Mouse (Mus musculus) megakaryocyte, adult 5-6 weeks (primary cell): ENCODE results near the gene Med14. TPM values are rescaled to one million over a fixed set of nuclear protein-coding genes. Genes with fewer than 3 reads are reported as not detected.

Experiments used
- ATAC-seq: 2 replicates; pipeline ENCODE4 v1.8.0; 2016; ENCODE audit warnings: mild to moderate bottlenecking, inconsistent platforms; ENCODE audit not compliant: poor library complexity, severe bottlenecking
- total RNA-seq, 2 experiments: library from RNA; stranded (forward) in 1 of 2; stranded (reverse) in 1 of 2; fragments of 153-499, 151-499 nt in 1 of 2; fragments of 221-1000, 200-1000 nt in 1 of 2; gene quantifications; 2 replicates each; pipeline versions ENCODE4 v1.2.3 to v1.2.4; 2015 to 2017

Med14 gene
- total RNA-seq (2015) = 72.2 and 73.8 TPM in 2 replicates
- total RNA-seq (2017) = 23.7 and 26.1 TPM in 2 replicates

GRCm38 (mm10) chrX:12761626-12762333 lies at the start of gene Med14:
Gene Med14, minus strand, starts transcription at chrX:12762073.
- peak; percentile 93 for ATAC-seq

GRCm38 (mm10) chrX:12800559-12800958 lies 38.7 kb upstream of the Med14 start:
- no peak for ATAC-seq

- ATAC-seq = no peak
Measured at GRCm38 (mm10) chrX:12794842-12795241, 33.0 kb upstream of the Med14 start.

GRCm38 (mm10) chrX:12791674-12792340 lies 29.9 kb upstream of the Med14 start:
- no peak for ATAC-seq

- ATAC-seq = no peak
Measured at GRCm38 (mm10) chrX:12773236-12773635, 11.4 kb upstream of the Med14 start.

- no peak for ATAC-seq
Measured at GRCm38 (mm10) chrX:12771561-12771960, 9.7 kb upstream of the Med14 start.

- ATAC-seq = no peak
Measured at GRCm38 (mm10) chrX:12768571-12768970, 6.7 kb upstream of the Med14 start.

- peak; percentile 40; the same call in 1 of the 2 replicates for ATAC-seq
Measured at GRCm38 (mm10) chrX:12766846-12767564, 5.1 kb upstream of the Med14 start.

GRCm38 (mm10) chrX:12763127-12763834 lies 1.4 kb upstream of the Med14 start:
- no peak for ATAC-seq

GRCm38 (mm10) chrX:12762334-12763126 lies 657 bp upstream of the Med14 start:
- ATAC-seq = no peak

- no peak for ATAC-seq
Measured at GRCm38 (mm10) chrX:12761259-12761625, 631 bp downstream of the Med14 start.

GRCm38 (mm10) chrX:12760501-12760900 lies 1.4 kb downstream of the Med14 start:
- no peak for ATAC-seq

- ATAC-seq = no peak
Measured at GRCm38 (mm10) chrX:12759625-12760024, 2.2 kb downstream of the Med14 start.

GRCm38 (mm10) chrX:12747886-12748285 lies 14.0 kb downstream of the Med14 start:
- ATAC-seq = no peak

GRCm38 (mm10) chrX:12746729-12747128 lies 15.1 kb downstream of the Med14 start:
- ATAC-seq = no peak

GRCm38 (mm10) chrX:12740396-12740795 lies 21.5 kb downstream of the Med14 start:
- no peak for ATAC-seq

GRCm38 (mm10) chrX:12716036-12716435 lies 45.8 kb downstream of the Med14 start:
- ATAC-seq = no peak

GRCm38 (mm10) chrX:12713796-12714195 lies 48.1 kb downstream of the Med14 start:
- ATAC-seq = 0 out of 2 replicates have a peak, but pooled peaks have one; percentile 7

- no peak for ATAC-seq
Measured at GRCm38 (mm10) chrX:12686910-12687309, 75.0 kb downstream of the Med14 start.

GRCm38 (mm10) chrX:12686071-12686470 lies 75.8 kb downstream of the Med14 start:
- no peak for ATAC-seq
